Mouse (Mus musculus) megakaryocyte-erythroid progenitor cell, adult 5 weeks (primary cell): Measurements from ENCODE around the gene Hsd17b13. TPM values are rescaled to one million over a fixed set of nuclear protein-coding genes. Genes with fewer than 3 reads are reported as not detected.

Experiments used
- polyA plus RNA-seq: library from polyadenylated mRNA; stranded (reverse); fragments of >175 nt; gene quantifications from 2 replicates; pipeline ENCODE4 v1.2.3, GENCODE M21; 2012

The Hsd17b13 gene
- polyA plus RNA-seq, result not detected in 2 replicates

GRCm38 (mm10) chr5:103977297-103977696, at the start of gene Hsd17b13:
Gene Hsd17b13 (minus strand): TSS chr5:103977410.

GRCm38 (mm10) chr5:104021597-104022378, 44.6 kb upstream of the Hsd17b13 start, which contains the start of gene Hsd17b11:
Gene Hsd17b11 (minus strand): TSS chr5:104021919.

GRCm38 (mm10) chr5:103910748-103911409, 66.3 kb downstream of the Hsd17b13 start, which contains the start of gene Klhl8:
Gene Klhl8 (minus strand): TSS chr5:103911259.

Other genes starting within 250 kb of the Hsd17b13 start
- 0.20 and 0.22 TPM in 2 replicates for gene Klhl8, start 66.2 kb downstream of the Hsd17b13 start, polyA plus RNA-seq
- 6.8 and 8.1 TPM in 2 replicates for gene Hsd17b11, start 44.5 kb upstream of the Hsd17b13 start, polyA plus RNA-seq
- gene Nudt9, start 68.9 kb upstream of the Hsd17b13 start, polyA plus RNA-seq, result 91.7 and 99.6 TPM in 2 replicates
- not detected in 2 replicates for gene Gm17660, start 100.2 kb upstream of the Hsd17b13 start, polyA plus RNA-seq
- not detected in 2 replicates for gene Sparcl1, start 136.3 kb upstream of the Hsd17b13 start, polyA plus RNA-seq
- not detected in 2 replicates for gene Dspp, start 193.3 kb upstream of the Hsd17b13 start, polyA plus RNA-seq
- gene Dmp1, start 225.2 kb upstream of the Hsd17b13 start, polyA plus RNA-seq, result 0.03 TPM in 1 of 2 replicates, not detected in the other